Mouse (Mus musculus): Measurements from ENCODE around the gene Pspn. TPM values are rescaled to one million over a fixed set of nuclear protein-coding genes. Genes with fewer than 3 reads are reported as not detected.

The Pspn gene
- polyA plus RNA-seq, 1 experiment from 2014 or later, result not detected

GRCm38 (mm10) chr17:56989467-56990114 is 10.2 kb downstream of the Pspn start:
- H3K27me3 ChIP-seq (ENCODE audit: insufficient read depth, poor library complexity, severe bottlenecking), result no peaks in the 10 kb centered on the region
- WGBS, result 4% methylated on average over 25 of the region's 25 CpGs
- no peak for DNase-seq (ENCODE audit: low spot score)

DNA sequence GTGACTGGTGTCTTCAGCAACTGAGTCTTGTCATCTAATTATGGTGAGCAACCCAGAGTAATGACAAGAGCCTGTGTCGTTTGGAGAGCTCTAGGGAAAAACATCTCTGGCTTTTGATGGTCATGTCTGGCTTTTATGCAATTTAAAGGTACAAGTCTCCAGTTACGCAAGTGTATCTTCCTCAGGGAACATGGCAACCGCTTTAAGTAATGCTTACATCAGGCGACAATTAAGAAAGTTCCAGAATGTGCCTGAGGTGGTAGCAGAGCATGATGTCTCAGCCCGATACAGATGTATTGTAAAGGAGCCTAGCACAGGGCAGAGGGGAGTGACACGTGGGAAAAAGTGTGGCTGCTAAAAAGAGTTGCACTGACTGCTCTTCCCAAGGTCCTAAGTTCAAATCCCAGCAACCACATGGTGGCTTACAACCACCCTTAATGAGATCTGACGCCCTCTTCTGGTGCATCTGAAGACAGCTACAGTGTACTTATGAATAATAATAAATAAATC is 10.8 kb downstream of the Pspn start:
- Histone ChIP-seq H3K27ac (no peak overlapping the region), H3K36me3 (peaks cover 25% of the 10 kb centered on the region), H3K9me3 (no peaks in the 10 kb centered on the region), H3K4me1 (replicated peaks) (peaks cover 7% of the 10 kb centered on the region), H3K4me3 (peak overlapping the region; percentile 87), H3K27me3 (ENCODE audit: insufficient read depth, poor library complexity, severe bottlenecking) (no peaks in the 10 kb centered on the region)
- no peak for DNase-seq (ENCODE audit: low spot score)
- whole genome bisulfite sequencing, result 74% methylated on average over 7 of the region's 7 CpGs

More at GRCm38 (mm10) chr17:56989467-56990114, 10.2 kb downstream of the Pspn start:
- Histone ChIP-seq H3K9me3 (no peaks in the 10 kb centered on the region), H3K36me3 (peaks cover 31% of the 10 kb centered on the region), H3K4me3 (peak overlapping the region; percentile 87), H3K4me1 (replicated peaks) (peaks cover 7% of the 10 kb centered on the region), H3K27ac (peak overlapping the region; percentile 93)

- Histone ChIP-seq H3K36me3 (peaks cover 19% of the 10 kb centered on the region), H3K27ac (no peak overlapping the region), H3K27me3 (ENCODE audit: insufficient read depth, poor library complexity, severe bottlenecking) (no peaks in the 10 kb centered on the region), H3K4me3 (no peak overlapping the region), H3K4me1 (replicated peaks) (peaks cover 7% of the 10 kb centered on the region), H3K9me3 (no peaks in the 10 kb centered on the region)
- 91% methylated on average over 7 of the region's 7 CpGs for WGBS
- DNase-seq (ENCODE audit: low spot score), result no peak
These were observed 11.4 kb downstream of the Pspn start for GRCm38 (mm10) chr17:56988441-56988840.

DNA sequence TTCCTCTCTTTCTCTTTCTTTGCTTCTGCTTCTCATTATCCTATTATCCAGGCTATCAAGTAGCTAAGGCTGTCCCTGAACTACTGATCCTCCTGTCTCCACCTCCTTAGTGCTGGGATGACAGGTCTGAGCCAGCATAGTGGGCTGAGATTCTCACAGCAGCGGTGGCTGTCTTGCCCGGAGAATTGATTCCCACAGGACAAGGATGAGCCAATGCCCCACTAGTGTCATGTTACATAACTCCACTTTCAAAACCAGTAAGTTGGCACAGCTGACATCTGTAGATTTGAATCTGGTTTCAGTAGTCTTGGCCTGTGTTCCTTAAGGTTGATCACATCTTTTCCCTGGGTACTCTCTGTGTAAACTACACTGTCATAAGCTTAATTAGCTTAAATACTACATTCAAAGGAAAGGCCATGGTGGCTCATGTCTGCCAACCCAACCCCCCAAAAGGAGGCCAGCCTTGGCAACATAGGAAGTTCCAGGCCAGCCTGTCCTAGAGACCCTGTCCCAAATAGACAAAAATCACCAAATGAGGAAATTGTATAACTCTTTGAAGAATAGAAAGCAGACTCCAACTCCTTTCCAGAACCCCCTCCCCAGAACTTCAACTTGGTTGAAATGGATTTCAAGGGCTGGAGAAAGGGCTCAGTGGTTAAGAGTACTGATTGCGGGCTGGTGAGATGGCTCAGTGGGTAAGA is 13.6 kb downstream of the Pspn start:
- Histone ChIP-seq H3K4me1 (replicated peaks) (peaks cover 6% of the 10 kb centered on the region), H3K36me3 (no peaks in the 10 kb centered on the region), H3K9me3 (no peaks in the 10 kb centered on the region), H3K27ac (no peak overlapping the region), H3K27me3 (ENCODE audit: insufficient read depth, poor library complexity, severe bottlenecking) (no peaks in the 10 kb centered on the region), H3K4me3 (no peak overlapping the region)
- DNase-seq (ENCODE audit: low spot score), result no peak
- 83% methylated on average over 3 of the region's 3 CpGs for WGBS

- Histone ChIP-seq H3K27me3 (ENCODE audit: insufficient read depth, poor library complexity, severe bottlenecking) (no peaks in the 10 kb centered on the region), H3K9me3 (no peaks in the 10 kb centered on the region), H3K4me1 (replicated peaks) (peaks cover under 1% of the 10 kb centered on the region; the same call in 1 of the 2 replicates), H3K27ac (no peak overlapping the region), H3K4me3 (no peak overlapping the region), H3K36me3 (no peaks in the 10 kb centered on the region)
- DNase-seq (ENCODE audit: low spot score), result no peak
- WGBS, result 79% methylated on average over 3 of the region's 3 CpGs
These were observed 14.2 kb downstream of the Pspn start for GRCm38 (mm10) chr17:56985656-56986055.

DNA sequence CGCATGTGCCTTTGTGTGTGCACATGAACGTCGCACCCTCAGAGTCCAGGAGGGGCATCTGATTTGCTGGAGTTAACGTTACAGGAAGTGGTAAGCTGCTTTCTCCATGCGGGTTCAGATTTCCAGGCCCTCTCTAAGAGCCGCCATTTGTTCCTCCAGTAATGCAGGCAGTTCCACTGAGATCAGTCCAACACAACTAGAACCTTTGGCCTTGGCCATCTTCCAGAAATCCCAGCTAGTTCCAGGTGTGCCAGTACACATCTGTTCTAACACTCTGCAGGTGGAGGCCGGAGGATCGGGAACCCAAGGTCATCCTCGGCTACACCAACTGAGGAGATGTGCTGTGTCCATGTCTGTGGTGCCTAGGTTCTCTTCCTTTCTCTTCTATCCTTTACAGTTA is 14.9 kb downstream of the Pspn start:
- H3K4me3 ChIP-seq, result no peak overlapping the region
- 81% methylated on average over 9 of the region's 9 CpGs for WGBS
- no peaks in the 10 kb centered on the region for H3K4me1 ChIP-seq (replicated peaks)
- H3K27me3 ChIP-seq (ENCODE audit: insufficient read depth, poor library complexity, severe bottlenecking), result no peaks in the 10 kb centered on the region
- no peaks in the 10 kb centered on the region for H3K36me3 ChIP-seq
- H3K9me3 ChIP-seq, result no peaks in the 10 kb centered on the region
- DNase-seq (ENCODE audit: low spot score), result no peak
- H3K27ac ChIP-seq, result no peak overlapping the region

DNA sequence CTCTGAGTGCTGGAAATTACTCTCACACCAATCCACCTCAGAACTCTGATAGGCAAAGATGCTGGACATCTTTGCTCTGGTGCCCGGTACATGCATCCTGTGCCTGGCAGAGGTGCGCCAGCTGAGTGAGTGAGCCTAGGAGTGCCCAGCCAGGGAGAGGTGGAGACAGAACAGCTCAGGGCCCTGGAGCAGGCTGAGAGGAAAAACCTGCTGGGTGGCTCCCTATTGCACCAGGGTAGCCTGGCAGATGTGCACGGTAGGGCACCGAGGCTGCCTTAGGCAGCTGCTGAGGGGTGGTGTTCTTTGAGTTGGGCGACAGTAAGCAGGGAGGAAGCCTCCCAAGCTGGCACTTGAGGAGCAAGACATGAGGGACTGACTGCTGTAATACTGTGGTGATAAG is 17.8 kb downstream of the Pspn start, which contains the start of gene Acer1:
TSS of gene Acer1 (minus strand) at position 114 of the 400 bp plus-strand sequence.
- WGBS, result 72% methylated on average over 5 of the region's 5 CpGs
- no peaks in the 10 kb centered on the region for H3K27me3 ChIP-seq (ENCODE audit: insufficient read depth, poor library complexity, severe bottlenecking)
- no peaks in the 10 kb centered on the region for H3K9me3 ChIP-seq
- no peak within 1 kb of the TSS for H3K4me3 ChIP-seq
- H3K27ac ChIP-seq, result no peak within 1 kb of the TSS
- no peak for DNase-seq (ENCODE audit: low spot score)
- no peaks in the 10 kb centered on the region for H3K36me3 ChIP-seq
- H3K4me1 ChIP-seq (replicated peaks), result no peaks in the 10 kb centered on the region

DNA sequence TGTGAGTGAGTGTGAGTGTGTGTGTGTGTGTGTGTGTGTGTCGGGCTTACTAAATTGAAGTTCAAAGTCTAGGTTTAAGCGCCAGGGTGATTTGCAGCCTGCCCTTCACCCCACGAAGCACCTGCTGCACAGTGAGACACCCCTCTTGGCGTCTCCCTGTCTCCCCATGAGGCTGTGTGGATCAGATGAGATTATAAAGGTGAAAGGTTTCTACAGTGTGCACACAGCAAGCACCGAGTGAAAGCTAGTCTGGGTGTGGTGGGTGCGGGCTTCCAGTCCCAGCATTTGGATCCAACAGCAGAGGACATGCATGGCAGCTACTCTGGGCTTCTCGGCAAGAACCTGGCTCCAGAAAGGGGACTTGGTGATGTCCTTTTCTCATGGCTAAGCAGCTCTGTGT is 18.8 kb downstream of the Pspn start:
- DNase-seq (ENCODE audit: low spot score), result no peak
- no peaks in the 10 kb centered on the region for H3K9me3 ChIP-seq
- 82% methylated on average over 7 of the region's 7 CpGs for WGBS
- H3K36me3 ChIP-seq, result no peaks in the 10 kb centered on the region
- H3K27ac ChIP-seq, result no peak overlapping the region
- H3K4me1 ChIP-seq (replicated peaks), result no peaks in the 10 kb centered on the region
- H3K27me3 ChIP-seq (ENCODE audit: insufficient read depth, poor library complexity, severe bottlenecking), result no peaks in the 10 kb centered on the region
- no peak overlapping the region for H3K4me3 ChIP-seq

DNA sequence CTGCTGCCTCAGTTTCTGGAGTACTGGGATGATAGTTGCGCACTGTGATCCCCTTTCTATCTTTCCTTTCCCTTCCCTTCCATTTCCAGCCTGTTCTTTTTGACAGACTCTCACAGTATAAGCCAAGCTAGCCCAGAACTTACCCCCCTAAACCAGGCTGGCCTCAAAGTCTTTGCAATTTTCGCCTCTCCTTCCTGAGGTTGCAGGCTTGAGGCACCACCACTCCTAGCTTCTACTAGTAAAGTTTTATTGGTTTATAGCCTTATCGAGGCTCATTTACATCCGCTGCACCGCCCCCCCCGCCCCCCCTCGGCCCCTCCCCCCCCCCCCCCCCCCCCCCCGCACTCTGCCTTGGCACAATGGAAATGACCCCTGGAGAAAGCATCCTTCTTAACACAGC is 20.3 kb downstream of the Pspn start:
- H3K36me3 ChIP-seq, result no peaks in the 10 kb centered on the region
- 37% methylated on average over 7 of the region's 8 CpGs for WGBS
- H3K27ac ChIP-seq, result no peak overlapping the region
- DNase-seq (ENCODE audit: low spot score), result no peak
- H3K27me3 ChIP-seq (ENCODE audit: insufficient read depth, poor library complexity, severe bottlenecking), result no peaks in the 10 kb centered on the region
- H3K4me1 ChIP-seq (replicated peaks), result no peaks in the 10 kb centered on the region
- no peak overlapping the region for H3K4me3 ChIP-seq
- H3K9me3 ChIP-seq, result no peaks in the 10 kb centered on the region

DNA sequence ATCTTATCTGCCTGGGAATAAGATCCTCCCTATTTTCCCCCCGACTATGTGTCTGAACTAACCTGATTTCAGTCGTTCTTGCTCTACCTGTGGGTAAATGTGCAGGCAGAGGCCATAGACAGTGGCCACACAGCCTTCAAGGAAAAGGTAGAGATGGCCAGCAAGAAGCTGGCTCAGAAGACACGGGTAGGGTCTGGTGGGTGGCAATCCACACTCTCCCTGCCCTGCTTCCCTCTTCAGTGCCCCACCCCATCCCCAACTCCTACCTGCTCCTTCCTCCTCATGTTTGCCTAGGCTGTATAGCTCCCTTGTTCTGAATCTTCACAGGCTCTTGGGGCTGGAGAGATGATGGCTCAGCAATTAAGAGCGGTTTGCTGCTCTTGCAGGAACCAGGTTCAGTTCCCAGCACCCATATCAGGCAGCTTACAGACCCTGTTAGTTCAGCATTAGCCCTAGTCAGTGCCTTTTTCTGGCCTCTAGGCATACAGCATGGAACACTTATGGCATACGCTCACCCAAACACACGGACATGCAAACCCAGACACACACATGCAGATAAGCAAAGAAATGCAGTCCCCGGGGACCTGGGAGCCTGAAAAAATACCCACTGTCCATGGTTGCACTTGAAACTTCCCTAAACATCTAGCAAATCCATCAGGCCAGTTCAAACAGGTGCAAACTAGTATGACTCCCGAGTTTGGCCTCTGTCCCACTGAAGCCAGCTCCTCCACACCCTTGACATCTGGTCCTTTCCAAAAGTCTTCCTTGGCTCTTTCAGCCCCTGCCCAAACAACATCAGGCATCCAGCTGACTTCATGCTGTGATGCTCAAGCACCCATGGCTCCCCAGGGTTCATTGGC is 23.1 kb downstream of the Pspn start:
- no peaks in the 10 kb centered on the region for H3K4me1 ChIP-seq (replicated peaks)
- DNase-seq (ENCODE audit: low spot score), result no peak
- no peaks in the 10 kb centered on the region for H3K9me3 ChIP-seq
- H3K27ac ChIP-seq, result no peak overlapping the region
- no peaks in the 10 kb centered on the region for H3K27me3 ChIP-seq (ENCODE audit: insufficient read depth, poor library complexity, severe bottlenecking)
- H3K36me3 ChIP-seq, result no peaks in the 10 kb centered on the region
- H3K4me3 ChIP-seq, result no peak overlapping the region
- WGBS, result 82% methylated on average over 8 of the region's 8 CpGs

DNA sequence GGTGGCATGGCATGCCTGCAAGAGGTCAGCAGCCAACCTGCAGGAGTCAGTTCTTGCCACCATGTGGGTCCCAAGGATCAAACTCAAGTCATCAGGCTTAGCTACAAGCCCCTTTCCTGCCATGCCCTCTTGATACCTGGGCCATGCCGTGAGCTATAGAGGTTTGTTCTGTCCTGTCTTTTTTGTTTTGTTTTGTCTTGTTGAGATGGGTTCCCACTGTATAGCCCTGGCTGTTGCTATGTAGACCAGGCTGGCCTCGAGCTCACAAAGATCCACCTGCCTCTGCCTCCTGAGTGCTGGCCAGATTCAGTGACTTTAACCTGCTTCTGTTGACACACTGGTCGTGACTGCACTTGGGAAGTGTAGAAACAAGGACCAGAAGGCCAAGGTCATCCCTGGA is 24.4 kb downstream of the Pspn start:
- H3K4me3 ChIP-seq, result no peak overlapping the region

GRCm38 (mm10) chr17:56974708-56975240 is 25.0 kb downstream of the Pspn start:
- no peak for DNase-seq (ENCODE audit: low spot score)
- Histone ChIP-seq H3K36me3 (no peaks in the 10 kb centered on the region), H3K27ac (no peak overlapping the region), H3K9me3 (no peaks in the 10 kb centered on the region), H3K27me3 (ENCODE audit: insufficient read depth, poor library complexity, severe bottlenecking) (0 out of 2 replicates have a peak, but pooled peaks cover 4% of the 10 kb centered on the region), H3K4me1 (replicated peaks) (no peaks in the 10 kb centered on the region), H3K4me3 (no peak overlapping the region)
- WGBS, result 82% methylated on average over 5 of the region's 5 CpGs

More for the DNA sequence above, 24.4 kb downstream of the Pspn start:
- DNase-seq (ENCODE audit: low spot score), result no peak
- Histone ChIP-seq H3K27me3 (ENCODE audit: insufficient read depth, poor library complexity, severe bottlenecking) (no peaks in the 10 kb centered on the region), H3K36me3 (no peaks in the 10 kb centered on the region), H3K4me1 (replicated peaks) (no peaks in the 10 kb centered on the region), H3K27ac (no peak overlapping the region), H3K9me3 (no peaks in the 10 kb centered on the region)
- 75% methylated on average over 3 of the region's 3 CpGs for WGBS

All from hindbrain, embryonic 10.5 days (tissue).